Mouse (Mus musculus) Patski (cell line): ENCODE data around the gene P2rx4. TPM values are rescaled to one million over a fixed set of nuclear protein-coding genes. Genes with fewer than 3 reads are reported as not detected.
A peak's percentile ranks its signal among the peaks of the same experiment; 100 is the strongest.

Experiments
- ATAC-seq: fragments of 100-300 bp; one replicate; pipeline ENCODE4 v1.8.0; 2021
- CTCF ChIA-PET: fragments of 350-600 bp; sonication (Branson Sonifier 250); formaldehyde crosslinking; loops from one replicate; lab custom pipeline; 2022; ENCODE audit warnings: inconsistent platforms; lab: Charles Lee
- POLR2A ChIA-PET: fragments of 350-600 bp; sonication (Branson Sonifier 250); formaldehyde crosslinking; loops from one replicate; lab custom pipeline; 2022; ENCODE audit warnings: antibody characterized with exemption, inconsistent platforms; lab: Charles Lee
- DNase-seq: peaks from one replicate; pipeline ENCODE4 v3.0.0-alpha.2; 2011; ENCODE audit warnings: low read depth, low spot score
- H3K27me3 ChIP-seq: fragments of 371-371 bp; one replicate; pipeline ENCODE4 v1.5.1; 2021
- CTCF ChIP-seq: fragments of 100-300 bp; IDR thresholded peaks from one replicate; pipeline ENCODE4 v1.5.1; 2021
- in situ Hi-C: fragments of 300-500 bp; cut with MboI; formaldehyde crosslinking; loops from 3 replicates; pipeline ENCODE4 v1.11.1; 2018; ENCODE audit warnings: low pct_unique_long_range_greater_than_20kb, mixed read lengths
- polyA plus RNA-seq: library from polyadenylated mRNA; unstranded; gene quantifications from one replicate; pipeline ENCODE4 v1.2.3, GENCODE M21; 2021

The P2rx4 gene
- polyA plus RNA-seq, 1 experiment from 2014 or later: 95.2 TPM

DNA sequence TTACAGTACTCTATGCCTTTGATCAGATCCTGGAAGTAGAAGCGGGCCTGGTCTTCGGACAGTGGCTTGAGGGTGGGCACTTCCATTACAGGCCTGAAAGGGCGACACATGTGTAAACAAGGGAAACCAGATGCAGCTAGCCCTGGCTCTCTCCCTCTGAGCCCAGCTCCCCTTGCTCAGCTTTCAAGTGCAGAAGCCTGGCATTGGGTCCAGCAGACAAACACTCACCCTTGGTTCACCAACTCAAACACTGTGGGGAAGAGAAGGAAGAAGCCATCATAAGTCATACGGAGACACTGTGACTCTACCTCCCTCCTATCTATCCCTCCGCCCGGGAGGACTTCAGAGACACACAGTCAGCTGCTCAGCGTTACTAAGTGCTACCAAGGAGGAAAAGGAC is 40.6 kb downstream of the P2rx4 start:
- no peak for TF ChIP-seq CTCF
- no peak for ATAC-seq
- ChIA-PET CTCF (interaction anchor here (1.3 to 2.0 kb wide), 2 partner anchors 9 to 13 kb away, joined by 5 to 7 read pairs; no protein-coding TSS in a partner anchor), POLR2A (interaction anchor here (0.6 to 0.7 kb wide), 2 partner anchors 13 to 24 kb away, joined by 3 to 5 read pairs; no protein-coding TSS in a partner anchor)
- in situ Hi-C loops: no loop called here
- H3K27me3 ChIP-seq: no peaks in the 10 kb centered on the region
- no peak for DNase-seq

DNA sequence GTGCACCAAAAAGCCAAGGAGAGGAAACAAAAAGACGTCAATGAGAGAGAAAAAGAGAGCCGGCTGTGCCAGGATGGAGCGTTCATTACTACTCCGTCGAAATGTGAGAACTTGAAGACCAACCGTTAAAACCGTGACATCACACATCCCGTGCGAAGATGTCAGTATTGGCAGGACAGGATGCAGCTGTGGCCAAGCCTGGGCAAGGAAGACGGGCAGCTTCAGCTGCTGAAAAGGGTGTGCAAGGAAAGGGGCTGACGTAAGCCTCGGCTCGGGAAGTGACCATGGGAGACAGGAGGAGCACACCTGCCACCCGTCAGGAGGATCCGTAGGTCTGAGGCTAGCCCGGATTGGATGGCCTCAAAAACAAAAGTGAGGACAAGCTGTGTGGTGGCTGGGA is 47.1 kb downstream of the P2rx4 start:
- ChIA-PET CTCF (no interaction called here), POLR2A (no interaction called here)
- TF ChIP-seq CTCF: no peak
- no peaks in the 10 kb centered on the region for H3K27me3 ChIP-seq
- in situ Hi-C loops: no loop called here
- ATAC-seq: no peak
- no peak for DNase-seq

DNA sequence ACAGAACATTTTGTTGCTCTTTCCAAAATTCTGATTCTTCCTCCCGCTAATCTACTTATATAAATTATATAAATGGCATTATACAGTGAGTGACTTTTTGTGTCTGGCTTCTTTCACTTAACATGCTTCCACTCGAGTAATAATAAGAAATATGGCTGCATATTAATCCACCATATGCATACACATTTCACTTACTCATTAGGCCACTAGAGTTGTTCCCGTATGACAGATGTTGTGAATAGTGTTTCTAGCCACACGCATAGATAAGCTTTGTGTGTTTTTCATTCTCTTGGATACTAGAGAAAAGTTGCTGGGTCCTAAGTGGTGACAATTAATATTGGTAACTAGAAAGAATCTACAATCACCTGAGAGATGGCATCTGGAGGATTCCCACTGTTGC is 48.3 kb downstream of the P2rx4 start:
- CTCF ChIA-PET: interaction anchor here (1.6 kb wide), 3 partner anchors 9 to 25 kb away, joined by 3 to 7 read pairs (median 4); no protein-coding TSS in a partner anchor
- ATAC-seq (no peak), DNase-seq (no peak)
- POLR2A ChIA-PET: no interaction called here
- no peak for TF ChIP-seq CTCF
- H3K27me3 ChIP-seq: no peaks in the 10 kb centered on the region
- in situ Hi-C loops: no loop called here

DNA sequence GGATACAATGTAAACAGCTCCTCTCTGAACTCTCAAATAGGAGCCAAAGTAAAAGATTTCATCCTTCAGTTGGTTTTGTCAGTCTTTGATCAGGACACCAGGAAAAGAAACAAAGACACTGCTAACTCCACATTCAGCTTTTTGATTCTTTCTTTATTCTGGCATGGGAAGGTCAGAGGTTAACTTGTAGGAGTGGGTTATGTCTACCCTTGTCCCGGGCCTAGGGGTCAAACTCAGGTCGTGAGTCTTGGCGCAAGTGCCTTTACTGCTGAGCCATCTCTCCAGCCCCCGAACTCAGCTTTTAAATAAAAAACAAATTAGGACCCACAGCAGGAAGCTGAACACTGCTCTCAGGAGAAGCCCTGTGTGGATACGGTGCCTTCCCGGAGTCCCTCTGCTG is 48.8 kb downstream of the P2rx4 start:
- H3K27me3 ChIP-seq: no peaks in the 10 kb centered on the region
- ChIA-PET CTCF (interaction anchor here (1.6 to 1.7 kb wide), 4 partner anchors 8 to 25 kb away, joined by 3 to 7 read pairs (median 6); no protein-coding TSS in a partner anchor), POLR2A (no interaction called here)
- TF ChIP-seq CTCF: no peak
- DNase-seq (no peak), ATAC-seq (no peak)
- in situ Hi-C loops: no loop called here

DNA sequence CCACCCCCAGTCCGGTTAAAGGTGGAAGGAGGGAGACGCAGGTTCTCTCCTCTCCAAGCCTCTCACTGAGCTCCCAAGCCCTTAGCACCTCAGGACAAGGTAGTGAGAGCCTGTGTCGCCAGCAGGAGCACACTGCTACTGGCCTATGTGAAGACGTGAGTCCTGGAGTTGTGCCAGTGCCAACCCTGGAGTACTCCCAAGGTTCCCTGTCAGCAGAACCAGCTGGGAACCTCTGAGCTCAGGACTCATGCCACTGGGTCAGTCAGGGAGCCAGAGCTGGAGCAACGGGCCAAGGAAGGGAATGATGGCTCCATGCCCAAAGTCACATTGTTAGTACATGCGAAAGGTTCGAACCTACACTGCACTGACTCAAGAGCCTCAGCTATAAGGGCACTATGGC is 49.3 kb downstream of the P2rx4 start:
- DNase-seq: no peak
- ChIA-PET CTCF (interaction anchor here (1.6 to 1.7 kb wide), 4 partner anchors 8 to 26 kb away, joined by 3 to 7 read pairs (median 6); no protein-coding TSS in a partner anchor), POLR2A (no interaction called here)
- no peaks in the 10 kb centered on the region for H3K27me3 ChIP-seq
- no peak for ATAC-seq
- in situ Hi-C loops: no loop called here
- TF ChIP-seq CTCF: no peak

DNA sequence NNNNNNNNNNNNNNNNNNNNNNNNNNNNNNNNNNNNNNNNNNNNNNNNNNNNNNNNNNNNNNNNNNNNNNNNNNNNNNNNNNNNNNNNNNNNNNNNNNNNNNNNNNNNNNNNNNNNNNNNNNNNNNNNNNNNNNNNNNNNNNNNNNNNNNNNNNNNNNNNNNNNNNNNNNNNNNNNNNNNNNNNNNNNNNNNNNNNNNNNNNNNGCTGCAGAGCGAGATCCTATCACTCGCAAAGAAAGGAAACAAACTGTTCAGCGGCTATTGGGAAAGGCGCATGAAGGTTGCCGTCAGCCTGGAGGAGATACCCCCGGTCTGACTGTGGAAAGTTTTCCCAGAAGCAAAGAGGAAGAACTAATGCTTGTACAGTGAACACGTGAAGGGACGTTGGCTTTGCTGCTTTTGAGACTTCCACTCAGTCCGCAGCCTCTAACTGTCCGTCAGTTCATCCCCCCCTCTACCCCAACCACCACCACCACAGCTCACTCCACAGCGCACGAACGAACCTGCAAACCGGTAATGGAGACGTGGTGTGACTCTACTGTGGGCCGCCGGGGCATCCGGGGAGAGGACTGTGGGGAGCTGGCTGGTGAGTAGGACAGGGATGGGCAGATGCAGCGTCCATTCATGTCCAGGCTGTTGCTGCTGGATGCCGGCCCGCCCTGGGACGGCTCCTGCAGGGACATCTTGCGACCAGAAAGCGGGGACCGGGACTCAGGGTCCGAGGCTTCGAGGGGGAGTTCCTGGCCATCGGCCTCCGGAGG is 56.1 kb downstream of the P2rx4 start:
- ATAC-seq (no peak), DNase-seq (no peak)
- ChIA-PET POLR2A (no interaction called here), CTCF (interaction anchor here (1.1 to 1.4 kb wide), 3 partner anchors 11 to 55 kb away, joined by 3 read pairs; no protein-coding TSS in a partner anchor)
- TF ChIP-seq CTCF: no peak
- in situ Hi-C loops: no loop called here
- no peaks in the 10 kb centered on the region for H3K27me3 ChIP-seq

DNA sequence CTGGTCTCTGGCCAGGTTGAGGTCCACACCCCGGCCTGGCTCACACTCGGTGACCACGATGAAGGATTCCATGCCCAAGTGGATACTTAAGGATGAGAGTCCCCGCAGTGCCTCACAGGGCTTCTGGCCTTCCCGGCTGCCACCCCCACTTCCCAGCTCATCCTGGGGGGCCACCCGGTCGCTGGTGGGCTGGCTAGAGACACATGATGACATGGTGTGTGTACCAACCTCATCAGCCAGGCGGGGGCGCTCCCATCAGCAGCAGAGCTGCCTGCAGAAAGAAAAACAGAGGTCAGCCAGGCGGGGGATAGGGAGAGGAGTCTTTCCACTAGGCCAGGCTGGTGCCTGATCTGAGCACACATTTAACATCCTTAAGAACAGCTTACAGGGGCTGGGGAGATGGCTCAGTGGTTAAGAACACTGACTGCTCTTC is 56.7 kb downstream of the P2rx4 start:
- in situ Hi-C loops: no loop called here
- no peak for TF ChIP-seq CTCF
- CTCF ChIA-PET: interaction anchor here (1.1 to 2.4 kb wide), 4 partner anchors 8 to 56 kb away, joined by 3 to 7 read pairs (median 3); no protein-coding TSS in a partner anchor
- ATAC-seq (no peak), DNase-seq (no peak)
- POLR2A ChIA-PET: no interaction called here
- no peaks in the 10 kb centered on the region for H3K27me3 ChIP-seq

DNA sequence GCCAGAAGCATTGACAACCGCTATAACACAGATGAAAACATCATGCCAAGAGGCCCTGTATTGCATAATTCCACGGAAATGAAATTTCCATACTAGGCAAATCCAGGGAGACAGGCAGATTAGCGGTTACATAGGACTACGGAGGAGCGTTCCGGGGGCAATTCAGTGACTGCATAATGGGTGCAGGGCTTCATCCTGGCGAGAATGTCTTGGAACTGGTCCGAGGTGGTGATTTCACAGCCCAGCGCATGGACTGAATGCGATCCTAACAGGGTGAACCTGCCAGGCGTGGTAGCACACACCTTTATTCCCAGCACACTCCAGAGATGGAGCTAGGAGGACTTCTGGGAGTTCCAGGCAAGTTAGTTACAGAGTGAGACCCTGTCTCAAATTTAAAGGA is 59.9 kb downstream of the P2rx4 start:
- H3K27me3 ChIP-seq: no peaks in the 10 kb centered on the region
- TF ChIP-seq CTCF: no peak
- in situ Hi-C loops: no loop called here
- ChIA-PET POLR2A (no interaction called here), CTCF (no interaction called here)
- ATAC-seq (no peak), DNase-seq (no peak)

DNA sequence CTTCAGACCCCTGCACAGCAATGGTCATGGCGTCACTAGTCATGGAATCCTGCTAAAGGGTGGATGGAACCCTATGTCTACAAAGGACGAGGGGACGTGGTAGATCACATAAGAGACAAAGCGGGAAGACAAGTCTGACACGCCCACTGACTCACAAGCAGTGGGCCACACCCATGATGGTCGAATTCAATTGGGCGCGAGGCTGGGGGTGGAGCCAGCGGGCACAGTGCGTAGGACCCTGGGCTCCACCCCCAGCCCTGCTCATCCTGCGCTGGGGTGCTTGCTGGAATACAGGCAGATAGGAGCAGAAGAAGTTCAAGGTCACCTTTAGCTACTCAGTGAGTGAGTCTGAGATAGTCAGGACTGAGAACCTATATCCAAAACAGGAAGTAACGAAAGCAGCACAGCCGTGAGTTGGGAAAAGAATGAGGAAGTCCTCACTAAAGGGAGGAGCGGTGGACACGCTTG is 61.8 kb downstream of the P2rx4 start:
- TF ChIP-seq CTCF: no peak
- H3K27me3 ChIP-seq: no peaks in the 10 kb centered on the region
- ATAC-seq (no peak), DNase-seq (no peak)
- ChIA-PET CTCF (no interaction called here), POLR2A (interaction anchor here (0.6 to 1.3 kb wide), 2 partner anchors 9 to 379 kb away, joined by 3 to 4 read pairs; no protein-coding TSS in a partner anchor)
- in situ Hi-C loops: no loop called here

DNA sequence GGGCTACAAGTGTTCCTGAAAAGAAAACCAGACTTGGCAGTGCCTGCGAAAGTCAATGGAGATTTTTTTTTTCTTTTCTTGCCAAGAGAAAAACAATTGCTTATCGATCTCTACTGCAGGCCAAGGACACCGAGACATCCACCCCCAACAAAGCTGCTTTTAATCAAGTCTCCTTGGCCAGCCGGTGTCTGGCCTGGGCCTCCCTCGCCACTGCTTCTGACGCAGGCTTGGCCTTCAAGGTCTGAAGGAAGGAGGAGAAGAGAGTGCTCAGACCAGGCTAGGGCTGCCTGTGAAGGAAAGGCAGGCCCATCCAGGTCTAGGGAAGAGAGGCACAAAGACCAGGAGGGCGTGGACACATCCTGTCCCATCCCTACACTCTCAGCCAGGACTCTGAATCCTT is 63.0 kb downstream of the P2rx4 start:
- POLR2A ChIA-PET: interaction anchor here (0.6 to 2.0 kb wide), 4 partner anchors 18 to 225 kb away, joined by 3 to 5 read pairs (median 3); no protein-coding TSS in a partner anchor
- in situ Hi-C loops: no loop called here
- peak; percentile 9 for ATAC-seq
- DNase-seq: no peak
- CTCF ChIA-PET: no interaction called here
- no peak for TF ChIP-seq CTCF
- H3K27me3 ChIP-seq: no peaks in the 10 kb centered on the region
